Mouse (Mus musculus) embryo, embryonic 9.5 days (tissue): ENCODE data around the gene H2-T24.
"Not testable (repeated sequence)": the region's sequence is repeated elsewhere in the genome, so short reads cannot be mapped to it uniquely, and the experiment has no call there.

ENCODE experiments used
- DNase-seq: peaks from one replicate; pipeline ENCODE4 v3.0.0-alpha.2; 2017; ENCODE audit errors: extremely low spot score

Gene H2-T24

DNA sequence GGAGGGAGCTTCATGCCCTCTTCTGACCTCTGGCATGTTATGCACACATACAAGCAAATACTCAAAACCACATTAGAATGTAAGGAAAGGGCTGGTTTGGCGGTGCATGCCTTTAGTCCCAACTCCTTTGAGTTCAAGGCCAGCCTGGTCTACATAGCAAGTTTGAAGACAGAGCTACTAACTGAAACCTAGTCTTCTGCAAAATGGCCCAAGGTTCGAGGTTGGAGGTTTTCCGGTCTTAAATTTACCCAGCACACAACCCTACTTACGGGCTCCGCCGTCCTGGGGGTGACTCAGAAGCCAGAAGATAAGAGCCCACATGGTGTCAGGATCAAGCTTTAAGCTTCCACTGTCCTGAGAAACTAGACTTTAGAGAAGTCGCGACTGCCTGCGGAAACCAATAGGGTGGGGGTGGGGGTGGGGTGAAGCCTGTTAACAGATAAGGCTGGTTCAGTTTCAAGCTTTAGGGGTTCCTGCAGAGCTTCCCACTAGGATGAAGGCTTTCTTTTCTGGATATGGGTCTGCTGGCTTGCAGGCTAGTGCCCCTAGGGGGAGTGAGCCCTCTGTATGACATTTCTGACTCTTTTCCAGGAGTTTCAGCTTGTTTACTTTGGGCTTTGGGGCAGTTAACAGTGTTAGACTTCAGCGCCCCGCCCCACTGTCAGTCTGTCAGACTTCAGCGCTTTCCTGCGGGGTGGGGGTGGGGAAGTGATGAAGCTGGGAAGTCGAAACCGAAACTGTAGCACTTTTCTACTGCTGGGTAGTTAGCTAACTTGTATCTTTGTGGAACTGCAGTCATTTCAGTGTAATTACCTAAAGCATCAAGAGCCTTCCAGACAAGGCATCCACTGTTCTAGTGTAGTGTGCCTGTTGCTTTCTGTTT lies at the start of gene H2-T24:
H2-T24 (minus strand) TSS at position 370 of the 883 bp plus-strand sequence.
- DNase-seq = peak; percentile 37

DNA sequence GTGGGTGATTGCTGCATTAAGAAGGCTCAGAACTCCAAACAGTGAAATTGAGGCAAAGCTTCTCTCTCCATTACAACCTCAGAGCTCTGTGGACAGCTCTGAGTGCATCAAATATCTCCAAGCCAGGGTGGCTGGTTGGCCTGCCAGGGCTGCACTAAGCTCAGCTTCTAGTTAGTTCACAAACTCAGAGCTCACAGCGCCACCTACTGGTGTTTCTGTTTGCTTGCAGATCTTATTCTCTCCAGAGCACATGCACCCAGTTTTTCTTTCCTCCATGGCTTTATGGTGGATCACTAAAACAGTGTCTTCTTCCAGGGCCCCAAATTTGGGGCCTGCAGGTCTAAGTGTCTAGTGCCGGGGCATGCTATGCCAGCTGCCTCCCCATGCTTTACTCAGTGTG lies 40.5 kb upstream of the H2-T24 start:
- peak; percentile 40 for DNase-seq

- DNase-seq = not testable (repeated sequence)
These were observed 38.0 kb upstream of the H2-T24 start, which contains the start of gene Gm11127 for GRCm38 (mm10) chr17:36058362-36058761. Gm11127 (minus strand) TSS chr17:36058371.

GRCm38 (mm10) chr17:36057927-36058326 lies 37.6 kb upstream of the H2-T24 start:
- DNase-seq = not testable (repeated sequence)

- DNase-seq = no peak
These were observed 22.9 kb upstream of the H2-T24 start for GRCm38 (mm10) chr17:36043286-36043685.

DNA sequence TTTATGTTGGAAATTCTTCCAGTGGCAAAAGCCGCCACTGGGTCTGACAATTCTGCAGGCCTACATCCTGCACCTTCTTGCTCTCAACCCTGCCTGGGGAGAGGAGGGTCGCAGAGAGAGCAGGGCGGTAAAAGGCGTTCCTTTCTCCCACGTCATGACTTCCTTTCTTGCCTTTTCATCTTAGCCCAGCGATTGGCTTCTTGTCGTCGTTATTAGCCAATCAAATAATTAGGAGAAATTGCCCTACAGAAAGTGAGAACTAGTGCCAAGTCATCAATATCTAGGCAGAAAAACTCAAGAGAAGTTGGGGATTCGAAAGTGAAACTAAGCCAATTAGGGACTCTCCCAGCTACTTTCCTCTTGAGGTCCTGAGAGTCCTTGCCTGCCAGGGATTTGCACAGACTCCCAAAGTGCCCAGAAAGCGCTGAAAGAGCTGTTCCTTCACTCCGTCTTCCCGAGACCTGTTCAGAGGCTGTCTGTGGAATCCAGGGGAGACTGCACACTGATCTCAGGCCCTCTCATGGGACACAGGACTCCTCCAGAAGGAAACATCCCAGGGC lies 22.3 kb upstream of the H2-T24 start, which contains the start of the genes H2-T22 and Gm6034:
H2-T22 (minus strand) TSS at position 138 of the 560 bp plus-strand sequence.
Gm6034 (plus strand) TSS at position 352 of the 560 bp plus-strand sequence.
- peak; percentile 68 for DNase-seq

GRCm38 (mm10) chr17:36042055-36042454 lies 21.7 kb upstream of the H2-T24 start:
- not testable (repeated sequence) for DNase-seq

DNA sequence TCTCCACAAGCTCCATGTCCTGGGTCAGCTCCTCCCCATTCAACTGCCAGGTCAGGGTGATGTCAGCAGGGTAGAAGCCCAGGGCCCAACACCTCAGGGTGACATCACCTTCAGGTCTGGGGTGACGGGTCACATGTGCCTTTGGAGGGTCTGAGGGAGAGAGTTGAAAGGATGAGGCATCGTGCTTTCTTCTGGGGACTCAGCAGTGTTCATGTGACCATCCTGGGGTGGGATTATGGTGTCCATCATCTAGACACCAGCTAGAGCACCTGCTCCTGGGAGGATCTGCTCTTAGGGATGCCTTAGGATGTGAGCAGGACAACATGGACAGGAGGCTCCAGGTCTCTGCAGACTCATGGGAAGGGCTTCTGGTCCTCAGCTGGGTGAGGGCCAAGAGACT lies 20.2 kb upstream of the H2-T24 start:
- DNase-seq = not testable (repeated sequence)

- not testable (repeated sequence) for DNase-seq
These were observed 15.8 kb upstream of the H2-T24 start for GRCm38 (mm10) chr17:36036126-36036525.

- not testable (repeated sequence) for DNase-seq
These were observed 14.8 kb upstream of the H2-T24 start for GRCm38 (mm10) chr17:36035010-36035638.

DNA sequence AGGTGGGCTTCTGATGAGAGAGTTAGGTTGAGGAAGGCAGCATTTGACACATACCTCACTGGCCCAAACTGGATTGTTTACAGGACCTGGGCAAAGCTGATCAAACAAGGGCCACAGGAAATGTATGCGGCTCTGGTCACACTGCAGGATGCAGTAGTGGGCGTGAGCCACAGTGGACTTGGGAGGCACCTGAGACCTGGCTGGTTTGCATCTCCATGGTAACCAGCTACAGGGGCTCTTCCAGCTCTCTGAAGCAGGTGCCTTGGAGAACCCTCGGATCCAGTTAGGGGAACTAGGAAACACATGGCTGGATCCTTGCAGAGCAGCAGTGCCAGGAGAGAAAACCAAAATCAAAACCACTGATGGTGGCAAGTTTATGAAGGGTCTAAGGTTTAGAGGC lies 14.2 kb upstream of the H2-T24 start:
- not testable (repeated sequence) for DNase-seq

GRCm38 (mm10) chr17:36032351-36032875 lies 12.1 kb upstream of the H2-T24 start, which contains the start of gene H2-T23:
H2-T23 (minus strand) TSS chr17:36032855.
- DNase-seq = peak; percentile 48

GRCm38 (mm10) chr17:36031583-36032331 lies 11.4 kb upstream of the H2-T24 start:
- DNase-seq = peak; percentile 27

GRCm38 (mm10) chr17:36030703-36031582 lies 10.6 kb upstream of the H2-T24 start:
- DNase-seq = not testable (repeated sequence)

DNA sequence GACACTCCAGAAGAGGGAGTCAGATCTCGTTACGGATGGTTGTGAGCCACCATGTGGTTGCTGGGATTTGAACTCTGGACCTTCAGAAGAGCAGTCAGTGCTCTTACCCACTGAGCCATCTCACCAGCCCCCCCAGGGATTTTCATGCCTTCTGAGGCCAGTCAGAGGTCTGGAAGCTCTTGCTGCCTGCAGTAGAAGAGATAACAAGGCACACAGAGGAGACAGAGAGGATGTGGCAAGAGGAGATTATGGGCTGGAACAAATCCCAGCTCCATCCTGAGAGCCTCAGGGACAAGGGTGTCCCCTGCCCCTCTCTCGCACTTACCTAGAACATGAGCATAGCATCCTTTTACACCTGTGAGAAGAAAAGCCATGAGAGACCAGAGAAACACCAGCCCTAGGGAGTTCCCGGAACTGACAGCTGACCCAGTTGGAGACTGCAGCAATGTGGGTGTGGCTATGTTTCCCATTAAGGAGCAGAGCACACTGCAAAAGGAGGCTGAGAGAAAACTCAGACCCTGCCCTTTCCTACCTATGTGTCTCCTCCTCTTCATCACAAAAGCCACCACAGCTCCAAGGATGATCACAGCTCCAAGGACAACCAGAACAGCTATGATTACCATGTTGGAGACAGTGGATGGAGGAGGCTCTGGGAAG lies 9.8 kb upstream of the H2-T24 start:
- not testable (repeated sequence) for DNase-seq

DNA sequence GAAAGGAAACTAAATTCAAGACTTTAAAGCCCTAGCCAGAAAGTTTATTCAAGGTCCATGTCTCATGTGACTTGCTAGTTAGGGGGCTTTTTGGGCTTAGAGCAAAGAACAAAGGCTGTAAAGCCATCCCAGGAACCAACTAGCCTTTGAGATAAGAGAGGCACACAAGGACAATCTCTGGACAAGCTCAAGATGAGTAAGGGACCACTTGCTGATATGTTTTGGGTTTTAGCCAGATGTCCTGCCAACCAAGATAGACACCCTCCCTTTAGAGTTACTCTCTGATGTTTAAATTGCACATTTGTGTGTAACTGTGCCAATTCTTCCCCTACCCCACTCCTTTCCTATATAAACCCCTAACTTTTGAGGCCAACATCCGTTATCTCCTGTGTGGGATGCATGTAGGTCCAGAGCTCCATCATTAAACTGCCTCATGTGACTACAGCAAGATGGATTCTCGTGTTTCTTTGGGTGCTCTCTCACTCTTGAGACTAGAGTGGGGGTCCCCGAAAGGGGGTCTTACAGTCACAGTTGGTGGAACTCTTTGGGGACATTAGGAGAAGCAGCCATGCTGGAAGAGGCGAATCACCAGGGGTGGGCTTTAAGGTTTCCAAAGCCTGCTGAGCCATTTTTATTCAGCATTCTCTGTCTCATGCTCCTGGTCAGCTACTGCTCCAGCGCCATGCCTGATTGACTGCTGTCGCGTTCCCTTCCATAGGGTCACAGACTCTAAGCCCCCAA lies 8.7 kb upstream of the H2-T24 start:
- no peak for DNase-seq

DNA sequence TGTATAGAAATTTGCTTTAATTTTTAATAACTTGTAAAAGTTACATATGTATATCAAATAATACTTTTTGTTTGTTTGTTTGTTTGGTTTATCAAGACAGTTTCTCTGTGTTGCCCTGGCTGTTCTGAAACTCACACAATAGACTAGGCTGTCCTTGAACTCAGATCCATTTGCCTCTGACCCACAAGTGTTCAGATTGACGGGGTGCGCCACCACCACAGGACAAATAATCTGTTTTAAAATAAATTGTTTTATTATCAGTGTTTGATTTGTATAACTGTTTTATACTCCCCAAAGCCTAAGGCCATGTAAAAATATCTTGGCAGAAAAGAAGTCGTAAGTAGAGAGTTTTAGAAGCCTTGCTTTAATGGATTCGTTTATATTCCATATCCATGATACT lies 7.3 kb upstream of the H2-T24 start:
- no peak for DNase-seq

DNA sequence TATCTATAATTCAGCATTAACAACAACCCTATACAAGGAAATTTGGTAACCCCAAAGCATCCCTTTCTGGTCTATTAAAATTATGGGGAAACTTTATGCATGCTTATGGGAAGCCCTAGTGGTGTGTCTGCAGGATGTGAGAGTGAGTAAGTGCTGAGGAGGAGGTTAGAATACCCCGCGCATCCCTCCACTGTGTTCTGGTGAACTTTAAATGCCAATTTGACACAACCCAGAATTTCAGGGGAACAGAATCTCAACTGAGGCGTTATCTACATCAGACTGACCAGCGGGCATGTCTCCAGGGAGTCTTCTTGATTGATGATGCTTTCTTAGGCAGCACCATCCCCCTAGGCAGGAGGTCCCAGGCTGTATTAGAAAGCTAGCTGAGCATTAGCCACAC lies 5.5 kb upstream of the H2-T24 start:
- no peak for DNase-seq

DNA sequence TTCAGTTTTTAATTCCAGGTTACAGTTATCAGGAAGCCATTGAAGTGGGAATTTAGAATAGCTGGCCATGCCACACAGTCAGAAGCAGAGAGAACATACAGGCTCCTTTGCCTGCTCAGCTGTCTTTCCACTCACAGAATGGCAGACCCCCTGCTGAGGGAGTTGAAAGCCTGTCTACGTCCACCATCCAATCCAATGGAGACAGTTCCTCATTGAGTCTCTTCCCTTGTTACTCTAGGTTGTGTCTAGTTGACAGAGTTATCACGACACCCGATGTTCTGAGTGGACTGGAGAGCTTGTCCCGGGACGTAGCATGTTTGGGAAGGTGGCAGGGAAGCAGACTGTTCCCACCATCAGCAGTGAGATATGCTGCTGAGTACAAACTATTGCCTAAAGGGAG lies 4.8 kb upstream of the H2-T24 start:
- no peak for DNase-seq
